Mouse (Mus musculus): ENCODE data around the gene Gm11992. TPM values are rescaled to one million over a fixed set of nuclear protein-coding genes. Genes with fewer than 3 reads are reported as not detected.
A peak's percentile ranks its signal among the peaks of the same experiment; 100 is the strongest.

The Gm11992 gene
- polyA plus RNA-seq, 1 experiment from 2014 or later, result 2.7 TPM

DNA sequence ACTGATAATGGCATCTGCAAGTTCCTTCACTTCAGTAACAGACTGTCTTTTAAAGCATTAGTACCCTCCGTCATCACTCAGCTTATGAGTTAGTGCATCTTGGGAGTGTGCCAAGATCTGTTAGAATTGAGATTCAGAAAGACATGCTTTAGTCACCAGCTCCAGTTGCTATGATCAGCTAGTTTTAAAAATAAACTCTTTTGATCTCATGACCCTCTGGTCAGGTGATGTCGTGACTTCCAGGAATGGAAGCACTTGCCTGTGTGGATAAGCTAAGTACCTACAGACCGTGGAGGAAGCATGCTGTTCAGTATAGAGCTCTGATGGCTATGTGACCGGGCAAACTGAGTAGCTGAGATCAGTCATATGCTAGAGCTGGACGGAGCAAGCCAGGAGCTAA is 1.4 kb upstream of the Gm11992 start:
- ATAC-seq (ENCODE audit: low FRiP score, low read depth), result no peak
- WGBS, result 90% methylated on average over 5 of the region's 5 CpGs
- Histone ChIP-seq H3K27ac (replicated peaks) (no peak overlapping the region), H3K27me3 (peaks cover 11% of the 10 kb centered on the region), H3K9me3 (no peaks in the 10 kb centered on the region), H3K4me1 (replicated peaks) (peaks cover 8% of the 10 kb centered on the region; the same call in 1 of the 2 replicates), H3K4me2 (no peak overlapping the region), H3K9ac (no peak overlapping the region), H3K36me3 (no peaks in the 10 kb centered on the region), H3K4me3 (no peak overlapping the region)

DNA sequence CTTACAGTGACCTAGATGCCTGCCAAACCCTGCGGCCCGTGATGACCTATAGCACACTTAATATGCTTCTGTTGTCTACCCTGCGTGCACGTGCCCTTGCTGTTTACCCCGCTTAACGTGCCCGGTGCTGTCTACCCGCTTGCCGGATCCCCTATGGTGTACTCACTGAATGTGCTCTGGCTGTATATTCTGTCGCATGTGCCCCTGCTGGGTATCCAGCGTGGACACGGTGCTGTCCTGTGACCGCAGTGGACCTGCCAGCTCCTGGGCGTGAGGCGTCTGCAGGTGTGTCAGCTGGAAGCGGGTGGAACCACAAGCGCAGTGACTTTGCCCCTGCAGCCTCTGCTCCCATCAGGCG is 288 bp downstream of the Gm11992 start, which contains the start of gene Sun3:
Sun3 (minus strand) TSS at position 289 of the 358 bp plus-strand sequence.
- H3K4me2 ChIP-seq, result peak within 1 kb of the TSS; percentile 99
- peak; percentile 78 for ATAC-seq (ENCODE audit: low FRiP score, low read depth)
- peak within 1 kb of the TSS; percentile 30; the same call in 1 of the 2 replicates for H3K9ac ChIP-seq
- H3K27me3 ChIP-seq, result peaks cover 11% of the 10 kb centered on the region
- no peaks in the 10 kb centered on the region for H3K36me3 ChIP-seq
- H3K4me3 ChIP-seq, result peak within 1 kb of the TSS; percentile 57
- peaks cover 8% of the 10 kb centered on the region; the same call in 1 of the 2 replicates for H3K4me1 ChIP-seq (replicated peaks)
- under 1% methylated on average over 18 of the region's 18 CpGs for WGBS
- H3K27ac ChIP-seq (replicated peaks), result no peak within 1 kb of the TSS
- no peaks in the 10 kb centered on the region for H3K9me3 ChIP-seq

DNA sequence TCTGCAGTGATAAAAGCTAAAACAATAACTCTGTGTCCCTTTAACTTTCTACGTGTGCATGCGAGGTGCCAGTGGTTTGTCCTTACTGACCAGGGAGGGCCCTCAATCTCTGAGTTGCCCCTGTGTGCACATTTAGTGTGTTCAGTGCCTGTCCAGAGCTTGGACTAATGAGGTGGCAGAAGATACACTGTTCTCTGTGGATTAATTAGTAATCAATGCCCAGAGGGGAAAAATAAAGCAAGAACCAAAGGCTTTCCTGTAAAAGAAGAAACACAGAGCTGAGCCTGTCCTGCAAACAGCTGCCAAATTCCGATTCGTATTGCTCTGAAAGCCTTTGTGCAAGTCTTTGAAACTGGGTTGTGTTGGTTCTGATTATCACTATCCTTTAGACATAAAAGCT is 1.8 kb downstream of the Gm11992 start:
- Histone ChIP-seq H3K4me3 (no peak overlapping the region), H3K4me2 (no peak overlapping the region), H3K27me3 (peaks cover 11% of the 10 kb centered on the region), H3K4me1 (replicated peaks) (peaks cover 8% of the 10 kb centered on the region; the same call in 1 of the 2 replicates), H3K9me3 (no peaks in the 10 kb centered on the region), H3K9ac (no peak overlapping the region), H3K36me3 (no peaks in the 10 kb centered on the region), H3K27ac (replicated peaks) (no peak overlapping the region)
- ATAC-seq (ENCODE audit: low FRiP score, low read depth), result no peak
- WGBS, result 86% methylated on average over 4 of the region's 4 CpGs

DNA sequence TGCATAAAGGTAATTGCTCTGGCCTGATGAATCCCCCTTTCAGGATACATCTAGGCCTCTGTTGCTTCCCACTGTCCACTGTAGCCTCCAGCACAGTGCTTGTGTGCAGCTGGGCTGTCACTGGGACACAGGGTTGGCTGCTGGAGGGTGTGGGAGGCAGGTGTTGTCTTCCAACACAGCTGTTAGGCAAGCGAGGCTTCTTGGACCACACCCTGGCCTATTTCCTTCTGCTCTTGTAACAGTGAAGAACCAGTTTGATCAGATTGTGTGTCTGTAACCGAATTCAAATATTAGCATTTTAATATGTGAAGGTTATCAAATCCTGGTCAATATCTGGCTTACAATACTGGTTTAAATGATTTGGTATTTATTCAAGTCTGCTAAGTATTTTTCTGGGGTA is 3.5 kb downstream of the Gm11992 start:
- no peak overlapping the region for H3K9ac ChIP-seq
- H3K27me3 ChIP-seq, result peaks cover 11% of the 10 kb centered on the region
- 80% methylated on average over 2 of the region's 2 CpGs for WGBS
- H3K9me3 ChIP-seq, result no peaks in the 10 kb centered on the region
- H3K27ac ChIP-seq (replicated peaks), result no peak overlapping the region
- no peak overlapping the region for H3K4me2 ChIP-seq
- H3K4me1 ChIP-seq (replicated peaks), result peaks cover 8% of the 10 kb centered on the region; the same call in 1 of the 2 replicates
- no peak for ATAC-seq (ENCODE audit: low FRiP score, low read depth)
- no peaks in the 10 kb centered on the region for H3K36me3 ChIP-seq
- no peak overlapping the region for H3K4me3 ChIP-seq

DNA sequence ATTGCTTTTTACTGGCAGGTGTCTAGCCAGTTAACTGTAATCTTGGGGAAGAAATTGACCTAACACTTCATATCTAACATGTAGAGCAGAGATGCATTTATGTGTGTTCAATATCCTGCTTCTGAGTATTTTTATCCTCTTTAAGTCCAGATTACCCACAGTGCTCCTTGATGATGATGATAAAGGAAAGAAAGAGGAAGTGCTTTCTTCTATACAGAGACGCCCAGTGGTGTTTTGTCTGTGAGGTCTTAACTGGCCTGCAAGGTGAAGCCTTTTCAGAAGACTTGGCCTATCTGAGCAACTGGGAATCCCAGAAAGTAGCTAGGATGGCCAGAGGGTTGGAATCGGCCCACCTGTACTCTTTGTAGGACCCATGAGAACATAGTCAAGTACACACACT is 8.5 kb downstream of the Gm11992 start:
- WGBS, result 95% methylated on average over 2 of the region's 2 CpGs
- Histone ChIP-seq H3K4me1 (replicated peaks) (no peaks in the 10 kb centered on the region), H3K9ac (no peak overlapping the region), H3K4me2 (no peak overlapping the region), H3K27me3 (no peaks in the 10 kb centered on the region), H3K9me3 (no peaks in the 10 kb centered on the region), H3K36me3 (no peaks in the 10 kb centered on the region), H3K4me3 (no peak overlapping the region), H3K27ac (replicated peaks) (no peak overlapping the region)
- ATAC-seq (ENCODE audit: low FRiP score, low read depth), result no peak

DNA sequence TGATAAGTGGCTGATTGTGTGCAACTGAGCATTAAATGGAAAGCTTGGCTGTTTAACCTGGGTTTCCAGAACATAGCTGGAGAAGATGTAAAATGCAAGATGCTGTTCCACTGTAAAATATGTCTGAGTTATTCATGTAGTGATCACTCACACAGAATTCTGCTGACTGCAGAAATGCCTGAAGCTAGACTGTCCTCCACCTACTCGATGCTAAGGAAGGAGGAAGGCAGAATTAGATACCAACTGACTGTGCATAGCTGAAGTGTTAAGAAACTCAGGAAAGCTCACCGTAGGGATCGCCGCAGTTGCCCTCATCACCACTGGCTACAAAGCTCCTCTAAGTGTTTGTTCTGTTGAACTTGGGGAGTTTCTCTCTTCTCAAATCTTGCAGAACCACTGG is 9.3 kb downstream of the Gm11992 start:
- H3K4me1 ChIP-seq (replicated peaks), result no peaks in the 10 kb centered on the region
- WGBS, result 88% methylated on average over 4 of the region's 4 CpGs
- no peak overlapping the region for H3K4me3 ChIP-seq
- H3K36me3 ChIP-seq, result no peaks in the 10 kb centered on the region
- no peak for ATAC-seq (ENCODE audit: low FRiP score, low read depth)
- H3K27ac ChIP-seq (replicated peaks), result no peak overlapping the region
- H3K27me3 ChIP-seq, result no peaks in the 10 kb centered on the region
- H3K9me3 ChIP-seq, result no peaks in the 10 kb centered on the region
- no peak overlapping the region for H3K4me2 ChIP-seq
- H3K9ac ChIP-seq, result no peak overlapping the region

DNA sequence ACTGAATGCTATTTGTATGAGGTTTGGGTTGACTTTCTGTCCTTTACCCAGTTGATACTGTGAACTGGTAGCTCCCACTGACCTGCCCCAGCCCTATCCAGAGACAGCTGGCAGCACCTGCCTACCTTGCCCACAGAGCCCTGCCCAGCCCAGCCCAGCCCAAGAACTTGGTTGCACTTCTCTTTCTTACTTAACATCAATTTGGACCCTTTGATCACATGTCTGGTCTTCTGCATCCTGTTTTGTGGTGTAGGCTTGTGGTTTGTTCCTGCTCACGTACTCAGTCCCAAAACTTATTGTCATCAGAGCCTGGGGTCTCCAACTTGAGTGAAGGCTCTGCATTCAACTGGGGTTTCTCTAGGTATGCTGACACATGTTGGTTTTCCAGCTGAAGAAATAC is 11.6 kb downstream of the Gm11992 start:
- no peaks in the 10 kb centered on the region for H3K36me3 ChIP-seq
- 70% methylated on average over 1 of the region's 1 CpGs for WGBS

DNA sequence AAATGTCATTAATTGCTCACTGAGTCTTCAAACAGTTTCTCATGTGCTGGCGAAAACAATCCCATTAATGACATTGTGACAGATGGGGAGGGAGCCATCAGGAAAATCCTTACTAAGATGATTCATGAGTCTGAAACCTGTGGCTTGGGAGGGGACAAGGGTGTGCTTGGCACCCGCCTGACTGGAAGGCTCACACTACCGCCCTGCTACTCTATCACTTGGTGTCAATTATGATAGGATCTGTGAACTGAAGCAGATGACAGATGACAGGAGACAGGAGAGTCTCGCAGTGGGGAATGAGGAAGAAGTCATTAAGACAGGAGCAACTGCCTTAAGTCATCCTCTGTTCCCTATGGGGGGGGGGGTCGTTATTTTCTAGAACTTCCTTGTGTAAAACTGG is 12.1 kb downstream of the Gm11992 start:
- no peak for ATAC-seq (ENCODE audit: low FRiP score, low read depth)
- 69% methylated on average over 5 of the region's 5 CpGs for WGBS

More for the DNA sequence above, 11.6 kb downstream of the Gm11992 start:
- no peak overlapping the region for H3K4me3 ChIP-seq
- no peak overlapping the region for H3K4me2 ChIP-seq
- H3K9me3 ChIP-seq, result no peaks in the 10 kb centered on the region
- no peak overlapping the region for H3K9ac ChIP-seq
- no peak for ATAC-seq (ENCODE audit: low FRiP score, low read depth)
- H3K27me3 ChIP-seq, result no peaks in the 10 kb centered on the region
- no peak overlapping the region for H3K27ac ChIP-seq (replicated peaks)
- no peaks in the 10 kb centered on the region for H3K4me1 ChIP-seq (replicated peaks)

DNA sequence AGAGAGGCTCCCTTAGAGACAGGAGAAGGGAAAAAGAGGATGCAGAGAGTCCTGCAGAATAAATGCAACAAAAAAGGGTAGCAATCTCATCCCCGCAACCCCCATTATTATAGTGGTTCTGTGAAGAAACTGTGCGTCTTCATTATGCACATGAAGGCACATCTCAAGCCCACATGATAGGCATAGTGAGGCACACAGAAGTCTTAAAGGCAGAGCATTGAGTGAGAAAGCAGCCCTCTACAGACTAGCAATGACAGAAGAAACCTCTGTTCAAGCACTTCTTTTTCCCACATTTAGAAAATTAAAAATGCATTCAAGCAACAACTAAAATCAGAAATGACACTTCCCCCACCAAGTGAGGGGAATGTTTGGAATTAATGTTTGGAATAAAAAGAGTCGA is 28.1 kb downstream of the Gm11992 start:
- Histone ChIP-seq H3K9me3 (no peaks in the 10 kb centered on the region), H3K9ac (no peak overlapping the region), H3K4me1 (replicated peaks) (no peaks in the 10 kb centered on the region), H3K36me3 (no peaks in the 10 kb centered on the region), H3K27me3 (no peaks in the 10 kb centered on the region), H3K27ac (replicated peaks) (peak overlapping the region; percentile 25; the same call in 1 of the 2 replicates), H3K4me2 (no peak overlapping the region), H3K4me3 (no peak overlapping the region)
- ATAC-seq (ENCODE audit: low FRiP score, low read depth), result no peak
- 84% methylated on average over 3 of the region's 3 CpGs for WGBS

More for the DNA sequence above, 12.1 kb downstream of the Gm11992 start:
- Histone ChIP-seq H3K9ac (no peak overlapping the region), H3K4me1 (replicated peaks) (no peaks in the 10 kb centered on the region), H3K9me3 (no peaks in the 10 kb centered on the region), H3K4me3 (no peak overlapping the region), H3K4me2 (no peak overlapping the region), H3K27me3 (no peaks in the 10 kb centered on the region), H3K27ac (replicated peaks) (no peak overlapping the region), H3K36me3 (no peaks in the 10 kb centered on the region)

DNA sequence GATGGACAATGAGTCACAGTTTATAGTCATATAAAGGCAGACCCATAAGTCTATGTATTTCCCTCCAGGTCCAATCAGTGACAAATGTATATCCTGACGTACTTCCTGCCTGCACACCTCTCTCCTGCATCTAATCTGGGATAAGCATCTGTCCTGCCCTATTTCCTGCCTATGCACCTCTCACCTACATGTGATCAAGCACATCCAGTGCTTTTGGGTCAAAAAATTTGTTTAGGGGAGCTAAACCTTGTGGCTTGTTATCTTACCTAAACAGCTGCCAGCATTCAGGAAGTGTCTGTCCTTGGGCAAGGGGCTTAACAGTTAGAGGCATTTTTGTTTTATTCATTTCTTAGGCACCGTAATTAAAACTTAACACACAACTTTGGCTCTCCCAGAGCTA is 64.8 kb downstream of the Gm11992 start:
- peaks cover 26% of the 10 kb centered on the region for H3K27me3 ChIP-seq
- H3K27ac ChIP-seq (replicated peaks), result no peak overlapping the region
- no peaks in the 10 kb centered on the region for H3K9me3 ChIP-seq
- H3K9ac ChIP-seq, result no peak overlapping the region
- H3K4me2 ChIP-seq, result no peak overlapping the region
- 88% methylated on average over 2 of the region's 2 CpGs for WGBS
- H3K36me3 ChIP-seq, result no peaks in the 10 kb centered on the region
- no peak overlapping the region for H3K4me3 ChIP-seq
- ATAC-seq (ENCODE audit: low FRiP score, low read depth), result no peak
- H3K4me1 ChIP-seq (replicated peaks), result peaks cover 15% of the 10 kb centered on the region

DNA sequence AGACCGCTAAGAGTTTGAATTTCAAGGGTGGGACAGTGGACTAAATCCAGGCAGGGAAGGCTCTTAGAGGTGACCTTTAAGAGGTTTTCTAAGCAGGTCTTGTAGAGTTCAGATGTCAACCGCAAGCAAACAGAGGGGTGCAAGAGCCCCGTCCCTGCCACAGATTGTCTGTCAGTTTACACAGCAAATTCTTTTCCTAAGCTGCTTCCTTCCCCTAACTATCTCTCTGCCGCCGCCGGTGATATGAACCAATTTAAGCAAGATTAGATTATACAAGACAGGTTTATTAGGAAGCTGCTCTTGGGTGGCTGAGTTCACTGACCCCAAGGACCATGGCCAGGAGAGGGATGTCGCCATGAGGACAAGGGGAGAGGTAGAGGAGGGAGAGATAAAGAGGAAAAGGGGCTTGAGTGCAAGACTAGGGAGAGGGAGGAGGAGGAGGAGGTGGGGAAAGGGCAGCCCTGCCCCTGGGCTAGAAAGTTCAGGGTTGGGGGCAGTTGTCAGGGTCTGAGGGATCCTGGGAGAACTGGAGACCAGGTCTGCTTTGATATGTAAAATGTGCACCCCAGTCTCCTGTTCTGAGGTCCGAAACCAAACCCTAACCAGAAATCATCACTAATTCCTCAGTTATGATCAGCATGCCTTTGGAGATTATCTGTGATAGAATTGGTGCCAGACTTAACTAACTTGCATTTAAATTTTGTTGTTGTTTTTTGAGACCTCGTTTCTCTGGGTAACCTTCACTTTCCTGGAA is 67.2 kb downstream of the Gm11992 start:
- Histone ChIP-seq H3K4me2 (peak overlapping the region; percentile 23; the same call in 1 of the 2 replicates), H3K27ac (replicated peaks) (no peak overlapping the region), H3K9ac (no peak overlapping the region), H3K9me3 (no peaks in the 10 kb centered on the region), H3K4me1 (replicated peaks) (peaks cover 29% of the 10 kb centered on the region), H3K4me3 (no peak overlapping the region), H3K36me3 (no peaks in the 10 kb centered on the region), H3K27me3 (peaks cover 36% of the 10 kb centered on the region)
- 22% methylated on average over 9 of the region's 9 CpGs for WGBS
- no peak for ATAC-seq (ENCODE audit: low FRiP score, low read depth)

DNA sequence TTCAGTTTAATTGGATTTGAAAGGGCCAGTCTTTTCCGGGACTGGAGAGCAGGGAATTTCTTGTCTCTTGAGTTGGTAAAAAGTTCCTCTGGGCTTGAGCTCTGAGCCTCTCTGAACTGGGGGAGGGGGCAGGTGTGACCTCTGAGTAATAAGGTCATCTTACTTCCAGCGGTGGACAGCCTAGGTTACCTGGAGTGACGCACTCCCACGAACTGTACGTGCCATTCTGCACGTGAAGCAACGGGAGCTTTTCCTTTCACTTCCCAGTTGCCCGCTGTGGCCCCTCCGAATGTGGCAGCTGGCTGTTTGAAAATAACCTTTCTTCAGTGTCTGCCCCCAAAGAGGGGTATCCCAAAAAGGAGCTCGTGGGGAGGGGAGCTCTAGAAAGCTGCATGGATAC is 67.7 kb downstream of the Gm11992 start:
- Histone ChIP-seq H3K27ac (replicated peaks) (no peak overlapping the region), H3K9ac (no peak overlapping the region), H3K9me3 (no peaks in the 10 kb centered on the region), H3K4me1 (replicated peaks) (peaks cover 29% of the 10 kb centered on the region), H3K27me3 (peaks cover 40% of the 10 kb centered on the region), H3K4me2 (peak overlapping the region; percentile 23), H3K4me3 (no peak overlapping the region), H3K36me3 (no peaks in the 10 kb centered on the region)
- no peak for ATAC-seq (ENCODE audit: low FRiP score, low read depth)
- 3% methylated on average over 10 of the region's 10 CpGs for WGBS

DNA sequence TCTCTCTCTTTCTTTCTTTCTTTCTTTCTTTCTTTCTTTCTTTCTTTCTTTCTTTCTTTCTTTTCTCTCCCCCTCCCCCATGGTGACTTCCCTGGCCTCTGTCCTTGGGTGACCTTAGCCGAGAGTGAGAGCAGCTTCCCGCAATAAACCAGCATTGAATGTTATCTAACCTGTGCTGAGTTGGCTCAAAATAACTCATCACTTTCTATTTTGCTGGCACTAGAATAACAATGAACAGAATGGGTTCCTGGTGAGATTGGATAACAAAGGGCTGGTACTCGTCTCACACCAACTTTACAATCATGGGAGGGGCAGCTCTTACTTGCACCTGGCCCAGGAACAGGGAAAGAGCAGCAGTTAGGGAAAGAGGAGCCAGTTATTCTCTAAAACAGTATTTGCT is 68.5 kb downstream of the Gm11992 start:
- Histone ChIP-seq H3K27me3 (peaks cover 40% of the 10 kb centered on the region), H3K27ac (replicated peaks) (no peak overlapping the region)

More for the DNA sequence above, 68.5 kb downstream of the Gm11992 start:
- H3K4me2 ChIP-seq, result no peak overlapping the region
- ATAC-seq (ENCODE audit: low FRiP score, low read depth), result no peak
- no peaks in the 10 kb centered on the region for H3K36me3 ChIP-seq
- H3K9ac ChIP-seq, result no peak overlapping the region
- no peak overlapping the region for H3K4me3 ChIP-seq
- H3K4me1 ChIP-seq (replicated peaks), result peaks cover 29% of the 10 kb centered on the region
- 2% methylated on average over 3 of the region's 3 CpGs for WGBS
- no peaks in the 10 kb centered on the region for H3K9me3 ChIP-seq

All from hindbrain, embryonic 15.5 days (tissue).